Mouse (Mus musculus) monocyte, adult 2 months (primary cell): ENCODE measurements around the gene Olfr95.
"Not testable (repeated sequence)": the region's sequence is repeated elsewhere in the genome, so short reads cannot be mapped to it uniquely, and the experiment has no call there.

Experiments
- DNase-seq, 2 experiments: peaks; one replicate each; pipeline ENCODE4 v3.0.0; 2022; ENCODE audit warnings: low spot score in 2 of 2, low read depth in 1 of 2

Olfr95 gene

GRCm38 (mm10) chr17:37213018-37213417 is at the start of gene Olfr95:
TSS of gene Olfr95 (minus strand) at chr17:37213118.
- DNase-seq = no peak

DNA sequence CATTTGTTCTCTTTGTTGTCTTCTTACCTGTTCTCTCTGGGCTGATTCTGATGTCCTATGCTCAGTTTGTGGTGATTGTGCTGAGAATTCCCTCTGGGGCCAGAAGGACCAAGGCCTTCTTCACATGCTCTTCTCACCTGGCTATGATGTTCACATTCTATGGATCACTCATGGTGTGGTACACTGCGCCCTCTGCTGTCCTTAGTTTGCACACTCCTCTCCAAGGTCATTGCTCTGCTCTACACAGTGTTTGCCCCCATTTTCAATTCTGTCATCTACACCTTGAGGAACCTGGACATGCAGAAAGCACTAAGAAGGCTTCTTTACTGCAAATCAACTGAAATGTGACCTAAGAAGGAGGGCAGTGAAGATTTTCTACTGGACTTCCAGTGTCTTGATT is 37.6 kb upstream of the Olfr95 start:
- no peak for DNase-seq

DNA sequence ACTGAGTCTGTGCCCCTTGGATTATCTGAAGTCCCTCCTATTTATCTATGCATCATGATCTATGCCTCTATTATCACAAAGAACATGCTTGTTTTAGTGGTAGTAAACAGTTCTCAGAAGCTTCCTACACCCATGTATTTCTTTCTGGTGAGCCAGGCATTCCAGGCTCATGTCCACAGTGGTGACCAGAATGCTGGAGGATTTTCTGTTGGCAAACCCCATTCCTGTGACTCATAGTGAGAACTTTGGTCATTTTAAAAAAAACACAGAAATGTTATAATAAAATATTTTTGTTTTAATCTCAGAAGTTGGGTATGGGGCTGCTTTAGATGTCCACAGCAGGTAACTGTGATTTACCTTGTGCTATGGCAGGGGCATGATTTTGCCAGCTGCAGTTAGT is 36.5 kb upstream of the Olfr95 start:
- no peak for DNase-seq

GRCm38 (mm10) chr17:37246715-37247114 is 33.8 kb upstream of the Olfr95 start:
- DNase-seq = peak in 1 of 2 experiments; percentile 12

GRCm38 (mm10) chr17:37242198-37242597 is 29.3 kb upstream of the Olfr95 start:
- DNase-seq = no peak

DNA sequence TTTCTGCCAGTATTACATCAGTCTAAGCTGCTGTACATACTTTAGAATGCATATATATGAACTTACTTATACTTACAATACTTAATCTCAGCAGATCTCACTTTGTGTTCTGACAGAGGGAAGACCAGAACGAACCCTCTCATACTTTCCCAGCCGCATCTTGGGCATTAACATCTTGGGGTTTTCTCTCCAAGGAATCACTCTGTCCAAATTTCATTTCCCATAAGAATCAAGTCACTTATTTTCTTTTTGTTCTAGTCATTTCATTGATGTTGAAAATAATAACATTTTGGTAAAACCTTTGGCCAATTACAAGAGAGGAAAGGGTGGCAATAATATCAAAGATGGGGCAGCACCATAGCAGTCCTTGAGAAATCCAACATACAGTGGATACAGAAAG is 24.3 kb upstream of the Olfr95 start, which contains the start of gene Olfr97:
Gene Olfr97 (minus strand): TSS at position 101 of the 400 bp plus-strand sequence.
- not testable (repeated sequence) for DNase-seq

DNA sequence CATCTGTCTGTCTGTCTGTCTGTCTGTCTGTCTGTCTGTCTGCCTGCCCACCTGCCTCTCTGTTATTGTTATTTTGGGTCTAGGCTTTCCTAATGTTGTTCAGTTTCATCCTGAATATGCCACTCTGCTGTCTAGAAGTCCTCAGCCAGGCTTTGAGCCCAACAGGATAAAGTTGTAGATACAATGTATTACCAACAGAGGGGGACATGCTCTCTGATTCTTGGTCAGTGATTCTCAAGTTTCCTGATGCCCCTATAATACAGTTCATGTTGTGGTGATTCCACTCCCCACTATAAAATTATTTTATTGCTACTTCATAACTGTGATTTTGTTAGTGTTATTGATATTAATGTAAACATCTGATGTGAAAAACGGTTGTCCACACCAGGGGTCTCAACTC is 9.0 kb upstream of the Olfr95 start:
- no peak for DNase-seq

DNA sequence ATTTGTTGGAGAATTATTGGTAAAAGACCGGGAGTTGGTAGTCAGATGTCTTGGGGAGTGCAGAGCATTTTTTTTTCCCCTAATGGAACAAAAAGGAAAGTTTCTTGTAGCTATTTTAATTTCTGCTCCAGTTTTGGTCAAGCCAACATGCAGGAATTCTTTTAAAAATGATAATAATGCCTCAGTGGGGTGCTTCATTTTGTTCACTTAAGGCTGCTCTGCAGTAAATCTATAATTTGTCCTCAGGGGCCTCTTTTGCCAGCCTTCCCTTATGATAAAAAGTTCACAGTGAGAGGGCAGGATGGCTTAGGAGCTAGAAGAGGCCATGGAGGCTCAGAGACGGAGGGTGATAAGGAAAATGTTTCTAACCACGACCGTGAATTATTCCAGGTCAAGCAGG is 6.9 kb upstream of the Olfr95 start, which contains the start of gene Olfr96:
Gene Olfr96 (plus strand): TSS at position 301 of the 400 bp plus-strand sequence.
- no peak for DNase-seq

- no peak for DNase-seq
Measured at GRCm38 (mm10) chr17:37218486-37218885, 5.6 kb upstream of the Olfr95 start.

GRCm38 (mm10) chr17:37210884-37211768 is 1.8 kb downstream of the Olfr95 start:
- no peak for DNase-seq

DNA sequence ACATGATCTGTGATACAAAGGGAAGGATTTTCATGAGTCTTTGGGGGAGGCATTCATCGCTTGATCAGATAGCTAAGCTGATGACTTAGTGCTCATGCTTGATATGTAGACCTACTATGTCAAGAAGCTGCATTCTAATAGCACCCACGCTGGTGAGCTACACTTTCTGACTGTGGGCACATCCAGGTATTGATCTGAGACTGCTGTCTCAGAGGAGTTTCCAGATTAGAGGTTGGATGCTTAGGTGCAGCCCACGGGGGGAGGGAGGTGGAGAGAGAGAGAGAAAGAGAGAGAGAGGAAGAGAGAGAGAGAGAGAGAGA is 9.0 kb downstream of the Olfr95 start:
- DNase-seq = no peak

DNA sequence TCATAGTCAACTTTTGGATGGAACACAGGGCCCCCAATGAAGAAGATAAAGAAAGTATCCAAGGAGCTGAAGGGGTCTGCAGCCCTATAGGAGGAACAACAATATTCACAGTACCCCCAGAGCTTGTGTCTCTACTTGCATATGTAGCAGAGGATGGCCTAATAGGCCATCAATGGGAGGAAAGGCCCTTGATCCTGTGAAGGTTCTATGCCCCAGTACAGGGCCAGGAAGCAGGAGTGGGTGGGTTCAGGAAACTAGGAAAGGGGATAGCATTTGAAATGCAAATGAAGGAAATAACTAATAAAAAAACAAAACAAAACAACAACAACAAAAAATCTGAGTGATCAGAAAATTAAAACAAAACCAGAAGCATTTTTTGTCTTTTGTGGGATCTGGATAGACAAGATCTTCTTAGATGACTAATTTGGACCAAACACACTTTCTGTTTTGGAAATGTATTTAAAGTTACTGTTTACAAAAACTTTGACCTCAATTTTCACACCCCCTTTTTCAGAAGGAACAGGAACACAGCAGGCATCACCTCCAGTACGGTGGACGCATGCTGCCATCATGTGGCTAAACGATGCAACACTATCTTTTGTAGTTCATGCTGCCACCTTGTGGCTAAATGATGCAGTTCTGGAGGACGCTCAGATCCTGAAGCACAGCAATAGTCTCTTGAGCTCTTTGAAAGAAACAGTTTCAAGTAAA is 9.6 kb downstream of the Olfr95 start:
- DNase-seq = peak; percentile 17 to 45

DNA sequence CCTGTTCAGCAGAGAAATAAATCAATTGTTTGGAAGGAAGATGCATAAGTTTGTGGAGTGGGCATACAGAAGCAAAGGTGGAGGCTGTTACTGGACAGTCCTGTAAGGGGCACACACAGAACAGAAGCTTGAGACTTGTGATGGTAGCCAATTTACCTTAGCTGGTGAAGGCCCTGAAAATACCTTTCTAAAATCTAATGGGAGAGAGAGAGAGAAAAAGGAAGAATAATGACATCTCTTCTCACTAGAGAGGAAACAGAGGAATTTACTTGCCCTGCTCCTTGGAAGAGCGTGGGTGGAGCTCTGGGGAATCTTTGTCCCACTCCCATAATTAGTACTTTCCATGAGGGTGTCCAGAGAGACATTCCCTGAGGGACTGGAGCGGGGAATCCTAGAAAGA is 12.0 kb downstream of the Olfr95 start, which contains the start of gene Olfr94:
Gene Olfr94 (minus strand): TSS at position 101 of the 400 bp plus-strand sequence.
- DNase-seq = no peak

- DNase-seq = no peak
Measured at GRCm38 (mm10) chr17:37196845-37197724, 15.8 kb downstream of the Olfr95 start.

DNA sequence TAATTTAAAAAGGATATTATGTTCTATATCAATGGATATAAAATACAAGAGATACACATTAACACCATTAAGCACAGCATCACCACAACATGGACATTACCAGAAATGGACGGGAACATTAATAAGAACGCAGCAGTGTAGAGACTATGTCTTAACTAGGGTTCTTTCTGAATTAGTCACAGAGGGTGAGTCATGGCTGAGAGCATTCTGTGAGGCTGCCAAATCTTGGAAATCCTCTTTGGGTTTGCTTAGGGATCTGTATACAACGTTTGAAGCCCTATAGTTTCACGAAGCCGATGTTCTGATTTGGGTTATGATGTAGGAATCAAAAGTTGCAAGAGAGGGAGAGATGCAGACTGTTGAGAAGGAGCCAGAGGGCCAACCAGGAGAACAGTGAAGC is 18.1 kb downstream of the Olfr95 start:
- DNase-seq = no peak

DNA sequence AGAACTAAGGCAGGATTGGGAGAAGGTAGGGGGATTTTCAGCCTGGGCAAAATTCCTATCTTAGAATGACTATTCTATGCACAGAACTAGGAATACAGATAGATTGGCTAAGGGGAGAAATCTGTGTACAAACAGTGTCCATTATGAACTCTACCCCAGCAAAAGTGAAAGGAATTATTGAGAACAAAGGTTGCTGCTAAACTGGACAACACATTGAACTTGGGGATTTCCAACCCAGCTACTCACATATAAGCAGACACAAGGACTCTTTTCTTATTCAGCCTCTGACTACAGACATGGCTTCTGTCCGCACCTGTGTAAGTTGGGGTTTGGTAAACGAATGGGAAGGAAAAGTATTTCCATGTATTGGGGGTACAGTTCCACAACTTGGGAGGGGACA is 19.3 kb downstream of the Olfr95 start, which contains the start of gene Ubd:
Gene Ubd (plus strand): TSS at position 237 of the 400 bp plus-strand sequence.
- no peak for DNase-seq

- DNase-seq = no peak
Measured at GRCm38 (mm10) chr17:37193032-37193431, 19.9 kb downstream of the Olfr95 start.

- DNase-seq = no peak
Measured at GRCm38 (mm10) chr17:37190711-37191110, 22.2 kb downstream of the Olfr95 start.

DNA sequence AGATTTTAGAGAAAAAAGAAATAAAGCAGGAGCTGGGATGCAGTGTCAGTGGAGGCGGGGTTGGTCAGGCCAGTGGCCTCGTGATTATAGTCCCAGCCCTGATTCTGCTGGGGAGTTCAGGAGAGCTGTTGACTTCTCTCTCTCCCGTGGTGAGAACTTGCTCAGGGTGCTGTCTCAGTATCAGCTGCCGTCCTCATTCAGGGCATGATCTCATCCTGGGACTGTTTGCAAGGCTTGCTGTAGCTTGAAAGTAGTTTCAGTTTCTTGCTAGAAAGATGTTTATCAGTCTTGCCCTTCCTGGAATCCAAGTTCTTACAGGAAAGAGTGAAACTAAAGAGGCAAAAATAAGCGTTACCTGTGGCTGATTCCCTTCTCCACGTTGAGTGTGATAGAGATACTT is 27.4 kb downstream of the Olfr95 start:
- no peak for DNase-seq

- no peak for DNase-seq
Measured at GRCm38 (mm10) chr17:37161394-37161793, 51.5 kb downstream of the Olfr95 start, which contains the start of gene Olfr93. TSS of gene Olfr93 (minus strand) at chr17:37161494.
